Mouse (Mus musculus): ENCODE data around the gene Gtsf2.
A peak's percentile ranks its signal among the peaks of the same experiment; 100 is the strongest.
"Not testable (repeated sequence)": the region's sequence is repeated elsewhere in the genome, so short reads cannot be mapped to it uniquely, and the experiment has no call there.

Gene Gtsf2

DNA sequence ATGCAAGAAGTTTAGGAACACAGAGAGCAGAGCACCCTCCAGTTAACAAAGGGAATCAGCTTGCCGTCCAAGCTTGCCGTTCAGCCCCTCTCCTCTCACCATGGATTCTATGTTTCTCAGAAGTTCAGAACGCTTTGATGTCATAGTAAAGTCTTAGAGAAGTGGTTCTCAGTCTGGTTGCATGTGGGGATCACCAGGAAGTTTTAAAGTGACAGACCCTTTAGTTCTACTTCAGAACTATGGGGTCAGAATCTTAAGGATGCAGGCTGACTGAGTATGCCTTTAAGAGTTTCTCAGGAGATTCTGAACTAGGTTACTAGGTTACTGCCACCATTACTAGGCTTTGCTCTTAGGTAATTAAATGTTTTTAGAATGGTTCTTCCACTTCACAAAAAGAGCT lies at the start of gene Gtsf2:
TSS of gene Gtsf2 (minus strand) at position 101 of the 400 bp plus-strand sequence.
- DNase-seq (ENCODE audit: low spot score) = no peak

DNA sequence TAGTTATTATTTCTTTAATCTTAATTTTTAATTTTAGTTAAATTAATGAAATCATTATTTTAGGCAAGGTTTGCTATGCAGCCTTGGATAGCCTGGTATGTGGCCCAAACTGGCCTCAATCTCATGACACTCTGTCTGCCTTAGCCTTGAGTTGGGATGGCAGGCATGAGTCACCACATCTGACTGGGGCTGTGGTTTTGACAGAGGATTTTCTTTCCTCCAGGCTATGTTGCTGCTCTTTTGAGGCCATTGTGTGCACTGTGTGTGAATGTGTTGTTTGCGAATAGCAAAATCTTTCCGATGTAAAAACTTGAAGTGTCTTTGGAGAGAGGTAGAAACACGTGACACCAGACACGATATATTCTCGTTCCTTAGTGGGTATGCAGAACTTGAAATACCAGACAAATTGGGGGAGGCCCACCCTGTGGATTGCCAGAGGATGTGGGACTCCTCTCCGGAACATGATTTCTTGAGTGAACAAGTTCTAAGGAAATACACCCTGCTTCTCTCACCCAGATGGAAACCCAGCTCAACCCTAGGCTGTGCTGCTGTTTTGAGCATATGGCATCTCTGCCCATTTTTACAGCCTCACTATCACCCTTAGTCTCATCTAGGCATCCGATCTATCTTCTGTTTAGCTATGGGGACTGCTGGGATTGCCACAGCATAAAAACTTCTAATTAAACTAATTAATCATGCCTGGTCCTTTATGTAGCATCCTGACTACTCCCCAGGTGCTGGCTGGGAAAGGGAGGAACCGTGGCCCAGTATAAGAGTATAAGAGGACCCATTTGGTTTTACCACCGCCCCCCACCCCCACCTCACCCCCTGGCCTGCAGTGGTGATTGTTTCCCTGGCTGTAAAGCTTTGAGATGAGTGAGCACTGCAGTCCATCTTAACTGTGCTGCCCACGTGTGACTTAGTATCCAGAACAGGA lies 48.2 kb upstream of the Gtsf2 start:
- no peak for DNase-seq (ENCODE audit: low spot score)

DNA sequence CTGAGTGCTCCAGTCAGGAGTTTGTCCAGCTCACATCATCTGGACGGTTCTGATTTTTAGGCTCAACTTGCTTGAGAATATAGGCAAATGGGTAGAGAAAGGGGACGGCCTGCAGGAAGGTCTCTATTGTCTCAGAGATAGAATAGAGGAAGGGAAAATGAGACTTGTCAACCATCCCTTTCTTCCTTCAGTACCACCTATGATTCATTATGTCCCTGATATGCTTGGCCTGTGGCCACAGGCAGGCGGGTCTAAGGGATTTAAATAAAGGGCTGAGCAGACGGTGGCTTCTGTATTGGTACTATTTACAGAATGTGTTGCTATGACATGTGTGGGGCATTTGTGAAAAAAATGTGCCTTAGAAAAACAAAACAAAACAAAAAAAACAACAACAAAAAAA lies 40.1 kb upstream of the Gtsf2 start:
- no peak for DNase-seq (ENCODE audit: low spot score)

DNA sequence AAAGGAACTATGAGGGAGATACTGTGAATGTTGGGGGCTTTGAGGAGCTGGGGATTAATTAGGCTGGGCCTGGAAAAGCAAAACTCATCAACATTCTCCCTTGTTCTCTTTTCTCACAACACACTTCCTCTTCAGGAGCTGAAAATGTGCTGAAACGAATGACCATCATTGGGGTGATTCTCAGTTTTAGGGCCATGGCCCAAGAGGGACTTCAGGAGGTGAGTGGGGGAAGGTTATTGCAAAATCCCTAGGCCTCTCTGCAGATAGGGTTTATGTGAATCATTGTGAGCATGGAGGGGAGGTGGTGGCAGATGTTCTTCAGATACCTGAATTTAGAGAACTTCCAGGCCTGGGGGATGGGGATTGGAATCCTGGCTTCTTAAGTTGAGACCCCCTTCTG lies 38.4 kb upstream of the Gtsf2 start:
- DNase-seq (ENCODE audit: low spot score) = no peak

DNA sequence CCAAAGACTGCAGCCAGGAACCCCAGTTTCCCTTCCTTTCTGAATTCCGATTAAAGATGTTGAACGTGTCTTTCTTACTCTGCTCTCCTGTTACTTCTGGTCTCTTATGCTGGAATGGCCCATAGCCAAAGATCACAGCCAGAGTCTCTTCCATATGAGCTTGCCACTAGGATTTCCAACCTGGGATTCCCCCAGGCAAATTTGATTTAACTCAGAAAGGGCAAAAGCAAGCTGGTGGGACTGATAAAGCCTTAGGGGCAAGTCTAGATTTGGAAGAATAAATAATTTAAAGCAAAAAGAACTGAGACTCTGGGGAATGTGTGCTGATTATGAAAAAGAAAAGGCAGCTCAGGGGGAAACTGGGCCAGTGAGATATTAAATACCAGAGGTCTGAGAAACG lies 36.8 kb upstream of the Gtsf2 start:
- DNase-seq (ENCODE audit: low spot score) = no peak

DNA sequence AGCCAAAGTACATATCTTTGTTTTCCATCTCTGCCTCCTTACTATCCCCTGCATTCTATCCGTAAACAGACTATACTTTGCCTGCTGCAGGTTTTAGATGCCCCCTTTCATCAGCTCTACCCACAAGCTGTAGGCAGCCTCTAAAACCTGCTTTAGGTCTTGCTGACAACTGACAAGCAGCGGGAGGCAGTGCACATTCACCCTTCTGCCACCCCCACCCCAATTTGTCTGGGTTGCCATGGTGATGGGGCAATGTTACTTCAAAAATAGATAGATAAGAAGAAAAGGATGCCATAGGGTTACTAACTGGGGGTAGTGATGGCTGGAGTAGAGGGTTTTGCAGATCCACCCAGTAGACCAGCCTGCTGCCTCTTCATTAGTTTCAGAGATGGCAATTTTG lies 36.2 kb upstream of the Gtsf2 start:
- no peak for DNase-seq (ENCODE audit: low spot score)

DNA sequence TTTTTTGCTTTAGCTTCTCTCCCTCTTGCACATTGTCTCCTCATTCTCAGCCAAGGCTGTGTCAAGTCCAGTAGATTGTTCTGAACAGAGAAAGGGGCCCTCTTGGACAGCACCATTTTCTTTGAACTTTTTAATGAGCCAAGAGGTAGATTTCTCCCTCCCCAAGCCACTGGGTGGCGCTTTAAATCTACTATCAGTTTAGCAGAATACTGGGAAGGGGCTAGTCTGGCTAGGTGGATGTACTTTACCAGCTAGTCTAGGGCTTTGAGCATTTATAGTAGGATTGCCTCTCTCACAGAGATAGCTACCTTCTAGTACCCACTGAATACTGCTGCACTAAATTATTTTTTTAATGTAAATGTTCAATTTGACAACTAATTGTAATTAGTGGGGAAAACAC lies 34.2 kb upstream of the Gtsf2 start:
- no peak for DNase-seq (ENCODE audit: low spot score)

DNA sequence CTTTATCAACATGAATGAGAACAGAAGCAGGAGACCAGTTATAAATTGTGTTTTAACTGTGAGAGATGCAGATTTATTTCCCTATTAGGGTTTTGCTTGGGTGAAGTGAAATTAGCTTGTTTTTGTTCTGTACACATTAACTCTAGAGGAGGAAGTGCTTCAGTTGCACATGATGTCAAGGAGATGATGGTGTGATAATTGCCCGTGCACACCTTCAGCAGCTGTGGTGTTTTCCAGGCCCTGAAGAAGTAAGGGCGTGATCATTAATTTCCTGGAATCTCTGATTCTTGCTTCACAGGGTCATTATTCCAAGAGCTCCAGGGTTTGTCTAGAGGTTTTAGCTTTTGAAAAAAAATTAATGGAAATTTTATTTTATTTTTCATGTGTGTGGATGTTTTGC lies 31.9 kb upstream of the Gtsf2 start:
- no peak for DNase-seq (ENCODE audit: low spot score)

DNA sequence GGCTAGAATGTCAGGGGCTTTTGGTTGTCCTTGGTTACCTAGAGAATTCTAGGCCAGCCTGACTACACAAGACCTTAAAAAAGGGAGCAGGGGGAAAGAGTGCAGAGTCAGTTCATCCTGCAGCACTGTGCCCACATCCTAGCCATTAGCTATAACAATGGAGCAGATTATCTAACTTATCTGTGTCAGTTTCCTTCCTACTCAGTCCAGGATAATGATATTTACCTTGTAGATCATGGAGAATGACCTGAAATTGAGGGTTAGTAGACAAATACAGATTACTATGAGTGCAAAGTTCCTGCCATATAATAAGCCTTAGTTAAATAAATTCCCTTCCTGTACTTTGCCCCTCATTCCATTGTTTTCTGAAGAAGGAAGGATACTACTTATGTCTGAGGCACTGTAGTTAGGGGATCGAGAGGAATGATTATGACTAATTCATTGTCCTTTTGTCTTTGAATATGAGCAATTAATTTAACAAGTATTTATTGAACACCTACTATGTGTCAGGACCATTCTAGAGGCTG lies 30.9 kb upstream of the Gtsf2 start:
- DNase-seq (ENCODE audit: low spot score) = no peak

DNA sequence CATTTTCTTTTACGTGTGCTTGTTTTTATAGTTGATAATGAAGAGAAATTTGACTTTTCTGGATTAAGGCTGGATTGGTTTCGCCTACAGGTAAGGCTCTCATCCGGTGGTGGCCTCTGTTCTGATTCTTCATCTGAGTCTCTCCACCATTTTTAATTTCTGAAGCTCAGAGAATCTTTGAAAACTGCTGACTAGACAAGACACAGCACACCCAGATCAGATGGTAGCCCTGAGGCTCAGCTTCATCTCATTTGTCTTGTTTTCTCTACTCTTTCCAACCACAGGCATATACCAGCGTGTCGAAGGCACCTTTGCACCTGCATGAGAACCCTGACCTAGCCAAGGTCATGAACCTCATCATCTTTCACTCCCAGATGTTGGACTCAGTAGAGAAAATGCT lies 25.5 kb upstream of the Gtsf2 start:
- DNase-seq (ENCODE audit: low spot score) = no peak

DNA sequence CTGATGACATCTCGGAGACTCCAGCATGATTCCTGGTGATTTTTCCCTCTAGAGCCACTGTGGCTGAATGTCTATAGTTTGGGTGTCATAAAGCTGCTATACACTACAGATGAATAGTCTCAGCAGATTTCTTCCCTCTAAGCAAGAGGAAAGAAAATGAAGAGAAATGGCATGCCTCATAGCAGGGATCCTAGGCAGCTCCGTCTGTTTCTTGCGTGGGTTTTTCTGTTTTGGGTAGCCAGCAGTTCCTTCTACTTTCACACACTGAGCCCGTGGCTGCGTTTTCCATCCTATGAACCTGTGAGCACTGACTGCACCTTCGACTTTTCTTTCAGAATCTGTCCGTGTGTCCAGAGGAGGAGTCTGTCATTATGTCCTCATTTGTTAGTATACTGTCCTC lies 24.9 kb upstream of the Gtsf2 start:
- no peak for DNase-seq (ENCODE audit: low spot score)

DNA sequence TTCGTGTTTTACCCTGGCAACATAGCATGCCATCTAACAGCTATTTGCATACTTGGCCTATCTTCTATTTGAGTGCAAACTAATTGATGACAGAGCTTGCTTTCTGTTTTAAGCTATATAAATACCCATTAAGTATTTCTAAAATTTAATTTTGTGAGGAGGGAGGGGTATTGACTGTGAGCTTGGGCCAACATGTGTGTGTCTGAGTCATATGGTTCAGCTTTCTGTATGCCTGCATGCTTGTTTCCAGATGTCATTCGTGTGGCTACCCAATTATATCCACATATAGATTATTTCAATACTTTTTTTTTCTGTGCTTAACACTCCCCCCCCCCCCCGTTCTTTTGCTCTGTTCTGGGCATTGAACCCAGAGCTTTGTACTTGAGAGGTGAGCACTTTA lies 24.0 kb upstream of the Gtsf2 start:
- DNase-seq (ENCODE audit: low spot score) = no peak

DNA sequence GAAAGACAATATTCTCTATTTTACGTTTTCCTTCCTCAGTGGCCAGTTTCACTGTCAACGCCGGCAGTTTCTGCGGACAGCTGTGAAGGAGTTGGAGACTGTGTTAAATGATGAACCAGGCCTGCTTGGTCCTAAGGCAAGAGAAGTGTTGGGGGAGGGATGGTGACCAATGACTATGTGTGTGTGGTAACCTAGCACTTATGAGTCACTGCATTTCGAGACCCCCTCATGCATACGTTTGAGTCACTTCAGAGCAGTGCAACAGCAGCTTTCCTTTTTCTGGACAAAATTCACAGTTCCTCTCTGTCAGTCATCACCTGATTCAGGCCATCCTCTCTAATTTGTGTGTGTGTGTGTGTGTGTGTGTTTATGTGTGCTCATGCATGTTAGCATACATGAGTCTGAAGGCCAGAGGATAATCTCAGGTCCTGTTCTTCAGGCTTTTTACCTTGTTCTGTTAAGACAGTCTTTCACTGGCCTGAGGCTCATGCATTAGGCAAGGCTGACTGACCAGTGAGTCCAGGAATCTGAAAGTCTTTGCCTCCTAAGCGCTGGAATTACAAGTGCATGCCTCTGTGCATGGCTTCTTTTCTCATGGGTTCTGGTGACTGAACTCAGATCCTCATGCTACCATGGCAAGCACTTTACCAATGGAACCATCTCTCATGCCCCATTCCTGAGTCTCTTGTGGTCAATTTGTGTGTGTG lies 23.4 kb upstream of the Gtsf2 start:
- DNase-seq (ENCODE audit: low spot score) = no peak

DNA sequence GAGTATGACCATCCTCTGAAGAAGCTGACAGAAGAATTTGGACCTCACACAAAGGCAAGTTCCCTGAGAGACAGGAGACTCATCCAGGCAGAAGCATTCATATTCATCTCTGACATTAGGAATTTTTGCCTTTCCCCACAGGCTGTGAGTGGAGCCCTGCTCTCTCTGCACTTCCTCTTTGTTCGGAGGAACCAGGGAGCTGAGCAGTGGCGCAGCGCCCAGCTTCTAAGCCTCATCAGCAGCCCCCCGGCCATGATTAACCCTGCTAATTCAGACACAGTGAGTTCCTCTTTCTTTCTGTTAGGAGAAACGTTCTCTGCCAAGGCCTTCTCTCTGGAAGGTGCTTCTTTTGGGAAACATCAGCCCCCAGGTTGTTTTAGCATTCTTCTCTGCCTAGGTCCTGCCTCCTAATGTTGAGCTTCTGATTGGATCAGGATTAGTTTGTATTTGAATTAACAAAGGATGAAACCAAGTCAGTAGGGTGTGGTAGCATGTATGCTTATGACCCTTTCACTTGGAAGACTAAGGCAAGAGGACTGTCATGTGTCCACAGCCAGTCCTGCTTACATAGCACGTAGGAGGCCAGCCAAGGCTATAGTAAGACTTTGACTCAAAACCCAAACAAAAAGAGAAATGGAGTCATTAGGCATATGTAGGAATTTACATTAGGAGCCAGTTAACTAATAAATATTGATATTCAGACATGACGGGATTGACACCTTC lies 14.4 kb upstream of the Gtsf2 start:
- no peak for DNase-seq (ENCODE audit: low spot score)

DNA sequence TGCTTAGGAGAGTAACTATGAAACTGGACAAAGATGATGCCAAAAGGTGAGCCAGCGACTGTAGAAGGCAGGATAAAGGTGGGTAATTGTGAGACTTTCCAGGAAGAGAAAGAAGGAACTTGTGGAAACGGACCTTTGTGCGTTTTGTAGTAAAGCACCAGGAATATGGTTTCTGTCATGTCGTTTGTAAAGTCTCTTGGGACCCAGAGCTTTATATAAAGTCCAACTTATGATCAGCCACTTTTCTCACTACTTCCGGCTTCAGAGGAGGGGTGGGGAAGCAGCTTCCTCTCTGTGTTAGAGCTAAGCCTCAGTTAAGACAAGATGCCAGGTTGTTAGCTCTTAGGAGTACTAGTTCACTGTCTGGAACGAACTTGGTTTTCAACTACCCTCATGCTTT lies 6.2 kb upstream of the Gtsf2 start:
- DNase-seq (ENCODE audit: low spot score) = no peak

DNA sequence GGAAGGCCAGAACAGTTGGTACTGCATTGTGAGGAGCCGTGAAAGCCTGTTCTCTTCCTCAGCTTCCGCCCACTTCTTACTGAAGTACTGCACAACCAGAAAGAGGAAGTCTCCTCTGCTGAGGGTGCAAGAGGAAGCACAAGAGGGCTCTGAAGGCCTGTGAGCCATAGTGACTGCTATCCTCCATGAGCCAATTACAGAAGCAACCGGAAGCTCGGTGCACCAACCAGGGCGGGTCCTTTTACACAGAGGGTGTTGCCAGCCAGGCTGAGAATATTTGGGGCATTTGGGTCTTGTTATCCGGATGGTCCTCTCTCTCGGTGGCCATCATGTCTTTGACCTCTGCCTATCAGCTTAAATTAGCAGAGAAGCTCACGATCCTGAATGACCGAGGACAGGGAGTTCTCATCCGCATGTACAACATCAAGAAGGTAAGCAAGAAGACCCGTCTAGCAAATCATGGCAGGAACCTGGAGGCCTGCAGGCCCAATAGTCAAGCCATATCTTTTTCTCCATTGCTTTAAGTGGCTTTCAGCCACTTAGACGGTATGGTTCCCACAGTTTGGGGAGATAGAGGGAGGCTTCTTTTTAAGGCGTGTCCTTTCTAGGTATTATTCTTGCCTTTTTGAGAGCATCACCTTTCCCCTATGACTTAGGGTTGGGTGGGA lies 5.4 kb upstream of the Gtsf2 start, which contains the start of gene Nckap1l:
TSS of gene Nckap1l (plus strand) at position 244 of the 668 bp plus-strand sequence.
- peak; percentile 63 for DNase-seq (ENCODE audit: low spot score)

DNA sequence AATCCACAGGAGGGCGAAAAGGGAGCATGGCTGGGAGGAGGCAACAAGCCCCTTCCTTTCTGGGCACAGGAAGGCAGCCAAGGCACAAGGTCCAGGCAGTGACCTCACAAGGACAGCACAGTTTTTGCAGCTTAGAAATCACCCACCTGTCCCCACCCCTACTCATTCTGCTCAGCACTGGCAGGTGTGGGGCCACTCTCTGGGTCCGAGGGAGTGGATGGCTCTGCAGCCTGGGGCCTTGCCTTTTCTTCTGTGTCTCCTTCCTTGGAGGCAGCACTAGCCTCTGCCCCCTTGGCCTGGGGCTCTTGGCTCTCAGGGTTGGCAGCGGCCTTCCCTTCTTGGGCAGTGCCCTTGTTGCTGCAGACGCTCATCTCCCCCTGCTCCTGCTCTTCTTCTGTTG lies 2.3 kb downstream of the Gtsf2 start:
- not testable (repeated sequence) for DNase-seq (ENCODE audit: low spot score)

DNA sequence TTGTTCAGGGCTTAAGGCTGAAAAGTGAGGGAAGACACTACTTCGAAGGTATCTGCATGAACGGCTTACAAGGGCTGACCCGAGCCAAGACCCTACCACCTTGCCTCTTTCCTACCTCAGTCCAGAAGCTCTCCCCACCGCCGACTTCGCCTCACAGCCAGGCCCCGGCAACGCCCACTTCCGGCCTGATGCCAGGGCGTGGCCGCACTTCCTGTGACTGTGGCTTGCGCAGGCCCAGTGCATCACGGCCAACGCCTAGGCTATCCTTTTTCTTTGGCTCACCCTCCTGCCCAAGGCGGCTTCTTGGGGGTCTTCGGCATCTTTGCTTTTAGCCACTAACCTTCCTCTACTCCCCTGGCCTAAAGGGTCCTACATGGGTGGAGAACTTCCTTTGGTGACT lies 18.0 kb downstream of the Gtsf2 start, which contains the start of gene Gtsf1:
TSS of gene Gtsf1 (minus strand) at position 230 of the 400 bp plus-strand sequence.
- no peak for DNase-seq (ENCODE audit: low spot score)

DNA sequence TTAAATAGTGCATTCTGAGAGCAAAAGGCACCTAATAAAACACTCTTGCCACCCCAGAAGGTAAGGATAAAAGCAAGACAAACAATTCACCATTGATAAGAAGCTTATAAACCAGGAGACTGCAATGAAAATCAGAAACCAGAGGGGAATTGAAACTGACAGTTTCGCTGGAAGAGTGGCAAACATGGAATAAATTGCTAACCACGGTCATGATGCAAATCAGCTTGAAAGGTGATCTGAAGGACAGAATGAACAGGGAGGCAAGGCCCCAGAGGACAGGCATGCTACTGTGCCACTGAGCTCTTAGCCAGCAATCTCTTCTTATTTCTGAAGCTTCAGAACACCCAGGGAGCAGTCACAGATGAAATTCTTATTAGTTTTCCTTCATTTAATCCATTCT lies 21.3 kb downstream of the Gtsf2 start:
- no peak for DNase-seq (ENCODE audit: low spot score)

DNA sequence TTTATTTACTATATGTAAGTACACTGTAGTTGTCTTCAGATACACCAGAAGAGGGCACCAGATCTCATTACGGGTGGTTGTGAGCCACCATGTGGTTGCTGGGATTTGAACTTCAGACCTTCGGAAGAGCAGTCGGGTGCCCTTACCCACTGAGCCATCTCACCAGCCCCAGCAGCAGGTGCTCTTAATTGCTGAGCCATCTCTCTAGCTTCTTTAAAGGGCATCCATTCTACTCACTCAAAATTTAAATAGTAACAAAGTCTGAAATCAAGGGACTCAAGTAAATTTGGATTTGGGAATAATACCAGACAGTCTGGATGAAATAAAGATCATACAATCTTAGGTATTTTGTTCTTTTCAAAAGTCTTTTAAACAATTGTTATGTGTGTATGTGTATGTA lies 42.7 kb downstream of the Gtsf2 start:
- DNase-seq (ENCODE audit: low spot score) = not testable (repeated sequence)

DNA sequence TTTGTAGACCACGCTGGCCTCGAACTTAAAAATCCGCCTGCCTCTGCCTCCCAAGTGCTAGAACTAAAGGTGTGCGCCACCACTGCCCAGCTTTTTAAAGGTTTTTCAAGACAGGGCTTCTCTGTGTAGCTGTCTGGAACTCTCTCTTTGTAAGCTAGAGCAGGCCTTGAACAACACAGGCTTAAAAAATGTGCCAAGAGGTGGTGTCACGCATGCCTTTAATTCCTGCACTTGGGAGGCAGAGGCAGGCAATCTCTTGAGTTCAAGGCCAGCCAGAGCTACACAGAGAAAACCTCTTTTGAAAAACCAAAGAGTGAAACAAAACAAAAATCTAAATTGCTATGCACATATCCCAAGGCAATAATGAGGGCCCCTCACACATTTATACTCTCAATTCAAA lies 46.9 kb downstream of the Gtsf2 start:
- DNase-seq (ENCODE audit: low spot score) = no peak

DNA sequence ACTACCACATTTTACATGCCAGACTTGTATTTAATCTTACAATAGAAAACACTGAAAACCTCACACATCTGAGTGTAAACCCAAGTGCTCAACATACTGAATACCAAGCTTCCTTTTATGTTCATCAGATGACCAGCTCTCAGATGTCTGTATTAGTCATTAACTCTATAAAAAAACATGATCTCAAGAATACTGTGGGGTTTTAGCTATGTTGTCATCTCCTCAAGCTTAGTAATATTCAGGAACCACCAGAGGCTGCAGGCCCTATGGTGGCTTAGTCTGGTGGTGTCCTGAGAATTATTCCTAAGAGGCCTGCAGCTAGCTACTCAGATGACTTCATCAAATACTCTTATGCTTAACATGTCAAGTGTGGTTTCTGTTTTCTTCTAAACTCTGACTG lies 54.7 kb downstream of the Gtsf2 start:
- DNase-seq (ENCODE audit: low spot score) = no peak

All from spleen, adult 12 weeks (tissue).